Mouse (Mus musculus) testis, adult 2 months (tissue): ENCODE data around the gene Zmiz1. TPM values are rescaled to one million over a fixed set of nuclear protein-coding genes. Genes with fewer than 3 reads are reported as not detected.

Source experiments
- H3K27ac ChIP-seq: fragments of 200-500 bp; 2 replicates; pipeline ENCODE4 v1.5.1; 2012; ENCODE audit warnings: low read depth, low read length; ENCODE audit not compliant: control insufficient read depth, insufficient read depth
- H3K27me3 ChIP-seq: fragments of 200-500 bp; 2 replicates; pipeline ENCODE4 v1.6.1; 2012; ENCODE audit warnings: mild to moderate bottlenecking, low read length, moderate library complexity; ENCODE audit not compliant: control insufficient read depth, insufficient read depth
- H3K36me3 ChIP-seq: fragments of 200-500 bp; 2 replicates; pipeline ENCODE4 v1.6.1; 2012; ENCODE audit warnings: mild to moderate bottlenecking, low read length; ENCODE audit not compliant: control insufficient read depth, insufficient read depth
- H3K4me1 ChIP-seq: fragments of 200-500 bp; 2 replicates; pipeline ENCODE4 v1.6.1; 2012; ENCODE audit warnings: low read length; ENCODE audit not compliant: control insufficient read depth, insufficient read depth
- H3K4me3 ChIP-seq: fragments of 200-500 bp; 2 replicates; pipeline ENCODE4 v1.5.1; 2012; ENCODE audit warnings: low read depth, mild to moderate bottlenecking, low read length, moderate library complexity, mixed read lengths; ENCODE audit not compliant: control insufficient read depth
- CTCF ChIP-seq: fragments of 200-500 bp; IDR thresholded peaks from 2 replicates; pipeline ENCODE4 v1.5.1; 2012; ENCODE audit warnings: low read depth, mild to moderate bottlenecking, inconsistent platforms, low read length, moderate library complexity; ENCODE audit not compliant: control insufficient read depth, insufficient read depth, insufficient replicate concordance
- POLR2A ChIP-seq: fragments of 200-500 bp; IDR thresholded peaks from 2 replicates; pipeline ENCODE4 v1.6.1; 2012; ENCODE audit warnings: low read depth, mild to moderate bottlenecking, inconsistent platforms, low read length, moderate library complexity; ENCODE audit not compliant: control insufficient read depth
- polyA plus RNA-seq: library from polyadenylated mRNA; depleted of rRNA; stranded (reverse); fragments of >200 nt; gene quantifications from 2 replicates; pipeline ENCODE4 v1.2.3, GENCODE M21; 2012

Zmiz1 gene
- polyA plus RNA-seq, 1 experiment: 9.1 TPM

DNA sequence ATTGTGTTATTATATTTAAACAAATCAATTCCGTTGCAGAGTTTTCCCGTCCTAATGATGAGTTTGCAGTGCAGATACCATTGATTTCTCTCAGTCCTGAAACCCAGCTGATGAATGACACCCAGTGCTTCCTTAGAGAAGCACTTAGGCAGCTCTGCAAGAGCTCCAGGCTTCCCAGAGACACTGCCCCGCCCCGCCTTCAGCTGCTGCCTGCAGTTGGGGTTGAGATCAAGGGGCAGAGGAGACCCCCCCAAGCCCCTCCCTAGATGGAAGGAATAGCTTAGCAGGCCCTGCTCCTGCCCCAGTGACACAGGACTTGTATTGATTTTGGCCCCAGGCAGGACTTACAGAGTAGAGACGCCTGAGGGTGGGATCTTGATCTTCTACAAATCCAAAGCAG lies 53.0 kb downstream of the Zmiz1 start:
- TF ChIP-seq CTCF (no peak), POLR2A (no peak)
- Histone ChIP-seq H3K4me3 (no peak overlapping the region), H3K36me3 (no peaks in the 10 kb centered on the region), H3K4me1 (peaks cover 11% of the 10 kb centered on the region), H3K27ac (no peak overlapping the region), H3K27me3 (no peaks in the 10 kb centered on the region)

DNA sequence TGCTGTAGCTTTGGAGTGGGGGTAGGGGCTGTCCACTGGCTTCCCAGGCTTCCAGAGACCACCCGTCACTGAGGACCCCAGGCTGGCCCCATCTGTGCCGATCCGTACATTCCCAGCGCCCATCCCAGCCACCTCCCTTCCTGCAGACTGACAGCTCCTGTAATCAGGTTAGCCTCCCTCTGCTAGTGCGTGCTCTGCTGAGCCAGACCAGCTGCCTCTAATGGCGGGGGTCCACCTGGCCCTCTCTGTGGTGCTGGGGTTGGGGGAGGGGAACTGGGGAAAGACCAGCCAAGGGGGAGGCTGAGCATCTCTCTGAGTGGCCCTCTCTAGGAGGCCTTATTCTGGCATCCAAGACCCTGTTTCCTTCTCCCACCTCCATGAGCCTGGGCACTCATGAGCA lies 53.8 kb downstream of the Zmiz1 start:
- TF ChIP-seq CTCF (no peak), POLR2A (no peak)
- H3K4me3 ChIP-seq: no peak overlapping the region
- no peak overlapping the region for H3K27ac ChIP-seq
- no peaks in the 10 kb centered on the region for H3K27me3 ChIP-seq
- peaks cover 11% of the 10 kb centered on the region for H3K4me1 ChIP-seq
- H3K36me3 ChIP-seq: no peaks in the 10 kb centered on the region

DNA sequence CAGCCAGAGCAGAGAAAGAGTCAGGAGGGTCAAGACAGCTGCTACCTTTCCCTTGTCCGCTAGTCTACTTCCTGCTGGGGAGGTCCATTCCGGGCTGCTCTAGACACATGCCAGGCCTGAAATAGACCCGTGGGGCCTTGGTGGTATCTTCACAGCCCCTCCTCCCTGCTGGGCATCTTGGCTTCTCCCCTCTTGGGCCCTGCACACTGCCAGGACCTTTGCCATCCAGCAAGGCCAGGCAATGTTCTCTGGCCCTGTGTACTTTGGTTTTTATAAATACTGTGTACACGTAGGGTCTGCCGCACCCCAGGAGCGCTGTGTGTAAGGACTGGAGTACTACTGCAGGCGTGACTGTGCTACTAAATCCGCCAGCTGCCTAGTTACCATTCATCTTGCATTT lies 54.5 kb downstream of the Zmiz1 start:
- Histone ChIP-seq H3K4me1 (peaks cover 11% of the 10 kb centered on the region), H3K27ac (no peak overlapping the region), H3K4me3 (no peak overlapping the region), H3K27me3 (no peaks in the 10 kb centered on the region), H3K36me3 (no peaks in the 10 kb centered on the region)
- no peak for TF ChIP-seq POLR2A
- no peak for TF ChIP-seq CTCF

DNA sequence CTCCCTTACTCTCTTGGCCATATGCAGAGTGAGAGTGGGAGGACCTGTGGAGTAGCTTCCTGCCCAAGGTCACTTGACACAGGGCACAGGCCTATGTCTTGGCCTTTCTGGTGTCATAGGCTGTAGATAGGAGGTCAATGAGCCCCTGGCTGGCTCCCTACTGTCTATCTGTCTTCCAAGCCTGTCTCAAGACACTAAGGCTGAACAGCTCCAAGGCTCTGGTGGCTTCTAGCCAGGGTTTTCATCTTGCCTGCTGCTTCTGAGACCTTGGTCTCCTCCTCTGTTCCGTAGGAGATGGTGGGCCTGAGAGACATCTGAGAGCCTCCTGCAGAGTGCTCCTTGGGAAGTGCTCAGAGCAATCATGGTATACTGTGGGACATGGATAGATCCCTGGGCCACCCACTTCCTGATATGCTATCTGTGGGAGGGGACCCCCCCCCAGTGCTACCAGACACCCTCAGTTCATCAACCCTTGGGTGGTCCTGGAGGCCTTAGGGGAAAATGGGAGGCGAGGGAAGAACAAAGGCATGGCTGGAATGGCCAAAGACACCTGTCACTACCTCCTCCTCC lies 56.0 kb downstream of the Zmiz1 start:
- Histone ChIP-seq H3K27me3 (no peaks in the 10 kb centered on the region), H3K36me3 (no peaks in the 10 kb centered on the region), H3K4me1 (peaks cover 6% of the 10 kb centered on the region; the same call in 1 of the 2 replicates), H3K4me3 (no peak overlapping the region), H3K27ac (no peak overlapping the region)
- TF ChIP-seq CTCF (no peak), POLR2A (no peak)

GRCm38 (mm10) chr14:25515924-25516323 lies 56.9 kb downstream of the Zmiz1 start:
- peaks cover 6% of the 10 kb centered on the region; the same call in 1 of the 2 replicates for H3K4me1 ChIP-seq
- no peaks in the 10 kb centered on the region for H3K27me3 ChIP-seq
- TF ChIP-seq POLR2A (no peak), CTCF (no peak)
- no peak overlapping the region for H3K4me3 ChIP-seq
- H3K36me3 ChIP-seq: no peaks in the 10 kb centered on the region
- H3K27ac ChIP-seq: no peak overlapping the region

GRCm38 (mm10) chr14:25516640-25517591 lies 57.9 kb downstream of the Zmiz1 start:
- Histone ChIP-seq H3K4me1 (peaks cover 6% of the 10 kb centered on the region; the same call in 1 of the 2 replicates), H3K27ac (no peak overlapping the region; the same call in 1 of the 2 replicates), H3K4me3 (no peak overlapping the region)

GRCm38 (mm10) chr14:25518645-25519044 lies 59.7 kb downstream of the Zmiz1 start:
- no peaks in the 10 kb centered on the region for H3K27me3 ChIP-seq
- peaks cover 5% of the 10 kb centered on the region; the same call in 1 of the 2 replicates for H3K4me1 ChIP-seq
- no peaks in the 10 kb centered on the region for H3K36me3 ChIP-seq
- no peak overlapping the region for H3K27ac ChIP-seq
- TF ChIP-seq POLR2A (no peak), CTCF (no peak)
- no peak overlapping the region for H3K4me3 ChIP-seq

More at GRCm38 (mm10) chr14:25516640-25517591, 57.9 kb downstream of the Zmiz1 start:
- TF ChIP-seq CTCF (no peak), POLR2A (no peak)
- no peaks in the 10 kb centered on the region for H3K27me3 ChIP-seq
- no peaks in the 10 kb centered on the region for H3K36me3 ChIP-seq
